Mouse (Mus musculus) kidney, adult 2 months (tissue): ENCODE measurements around the gene Chd4.

ENCODE experiments used
- CTCF ChIP-seq: fragments of 200-500 bp; conservative IDR thresholded peaks from 2 replicates; pipeline ENCODE4 v1.5.1; 2011; ENCODE audit warnings: low read depth, mild to moderate bottlenecking, control low read depth, low read length, moderate library complexity, mixed read lengths; ENCODE audit not compliant: insufficient read depth, insufficient read length
- POLR2A ChIP-seq: fragments of 200-500 bp; IDR thresholded peaks from one replicate; pipeline ENCODE4 v1.6.1; 2011; ENCODE audit warnings: low read depth, low read length, control low read depth

GRCm38 (mm10) chr6:125132470-125132869, 36.7 kb downstream of the Chd4 start:
- TF ChIP-seq CTCF (no peak), POLR2A (no peak)
